Mouse (Mus musculus) stomach, embryonic 15.5 days (tissue): ENCODE measurements at regions not wholly inside any gene's neighbourhood (a gene's known extent, or its start where the extent isn't known, plus 50 kb on each side); places are given as distances from the start of the nearest gene placed in this dataset.

ENCODE experiments used
- ATAC-seq: fragments of 200-750 bp; cut with Nextera tagmentation; 2 replicates; pipeline ENCODE4 v1.8.0; 2017; ENCODE audit warnings: low read depth, moderate number of reproducible peaks, moderate TSS enrichment; ENCODE audit not compliant: insufficient read depth, low FRiP score
- H3K27ac ChIP-seq: fragments of 300-500 bp; sonication (generic); 2 replicates; pipeline ENCODE4 v1.5.1; 2015; ENCODE audit warnings: mild to moderate bottlenecking, inconsistent platforms
- H3K27me3 ChIP-seq: fragments of 300-500 bp; sonication (generic); replicated peaks from 2 replicates; pipeline ENCODE4 v1.6.1; 2015; ENCODE audit warnings: inconsistent platforms
- H3K36me3 ChIP-seq: fragments of 300-500 bp; sonication (generic); 2 replicates; pipeline ENCODE4 v1.6.1; 2015; ENCODE audit warnings: inconsistent platforms
- H3K4me1 ChIP-seq: fragments of 300-500 bp; sonication (generic); 2 replicates; pipeline ENCODE4 v1.6.1; 2015; ENCODE audit warnings: inconsistent platforms
- H3K4me2 ChIP-seq: fragments of 300-500 bp; sonication (generic); 2 replicates; pipeline ENCODE4 v1.6.1; 2015; ENCODE audit warnings: mild to moderate bottlenecking, inconsistent platforms
- H3K4me3 ChIP-seq: fragments of 300-500 bp; sonication (generic); replicated peaks from 2 replicates; pipeline ENCODE4 v1.5.1; 2015; ENCODE audit warnings: inconsistent platforms
- H3K9ac ChIP-seq: fragments of 300-500 bp; sonication (generic); 2 replicates; pipeline ENCODE4 v1.6.1; 2015; ENCODE audit warnings: inconsistent platforms
- H3K9me3 ChIP-seq: fragments of 300-500 bp; sonication (generic); 2 replicates; pipeline ENCODE4 v1.6.1; 2016; ENCODE audit warnings: inconsistent platforms
- WGBS: fragments of 180-500 bp; shearing (Covaris S2); methylation state at CpG from one replicate; pipeline ENCODE4 v1.1.7; 2015; 5-methylcytosine and 5-hydroxymethylcytosine counted together

DNA sequence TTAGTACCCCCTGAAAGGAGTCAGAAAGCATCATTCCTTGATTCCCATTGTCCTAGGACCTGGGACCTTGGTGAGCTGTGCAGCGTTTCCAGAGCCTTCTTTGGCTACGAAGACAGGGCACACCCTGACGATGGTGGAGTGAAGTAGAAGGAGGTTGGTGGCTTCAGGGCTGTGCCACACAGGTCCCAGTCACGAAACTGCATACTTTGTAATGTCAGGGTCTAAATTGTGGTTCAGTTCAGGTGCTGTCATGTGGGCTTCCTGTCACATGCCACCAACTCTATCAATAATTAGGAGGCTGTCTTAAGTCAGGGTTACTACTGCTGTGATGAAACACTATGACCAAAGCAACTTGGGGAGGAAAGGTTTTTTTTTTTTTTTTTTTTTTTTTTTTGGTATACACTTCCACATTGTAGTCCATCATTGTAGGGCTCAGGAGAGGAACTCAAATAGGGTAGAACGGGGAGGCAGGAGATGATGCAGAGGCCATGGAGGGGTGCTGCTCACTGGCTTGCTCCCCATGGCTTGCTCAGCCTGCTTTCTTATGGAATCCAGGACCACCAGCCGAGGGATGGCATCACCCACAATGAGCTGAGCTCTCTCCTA lies 98.0 kb upstream of the Rap1b start:
- H3K27me3 ChIP-seq, result no peaks in the 10 kb centered on the region
- no peak overlapping the region for H3K4me2 ChIP-seq
- no peaks in the 10 kb centered on the region for H3K36me3 ChIP-seq
- ATAC-seq, result no peak
- no peak overlapping the region for H3K9ac ChIP-seq
- WGBS, result 87% methylated on average over 6 of the region's 6 CpGs
- H3K9me3 ChIP-seq, result no peaks in the 10 kb centered on the region
- no peak overlapping the region for H3K27ac ChIP-seq
- no peaks in the 10 kb centered on the region for H3K4me1 ChIP-seq
- no peak overlapping the region for H3K4me3 ChIP-seq

- no peak overlapping the region for H3K4me3 ChIP-seq
- WGBS, result 35% methylated on average over 13 of the region's 13 CpGs
- no peaks in the 10 kb centered on the region for H3K36me3 ChIP-seq
- no peaks in the 10 kb centered on the region for H3K9me3 ChIP-seq
- no peaks in the 10 kb centered on the region for H3K4me1 ChIP-seq
- no peak overlapping the region for H3K27ac ChIP-seq
- H3K27me3 ChIP-seq, result no peaks in the 10 kb centered on the region
- no peak overlapping the region for H3K9ac ChIP-seq
- no peak for ATAC-seq
- peak overlapping the region; percentile 20; the same call in 1 of the 2 replicates for H3K4me2 ChIP-seq
Measured at GRCm38 (mm10) chr10:117947191-117947590, 101.4 kb upstream of the Rap1b start.

- ATAC-seq, result no peak
- Histone ChIP-seq H3K4me1 (no peaks in the 10 kb centered on the region), H3K27me3 (no peaks in the 10 kb centered on the region), H3K27ac (no peak overlapping the region), H3K9me3 (no peaks in the 10 kb centered on the region), H3K4me2 (no peak overlapping the region), H3K36me3 (no peaks in the 10 kb centered on the region), H3K9ac (no peak overlapping the region), H3K4me3 (no peak overlapping the region)
- 80% methylated on average over 7 of the region's 7 CpGs for WGBS
Measured at GRCm38 (mm10) chr10:117947911-117948310, 102.1 kb upstream of the Rap1b start.

DNA sequence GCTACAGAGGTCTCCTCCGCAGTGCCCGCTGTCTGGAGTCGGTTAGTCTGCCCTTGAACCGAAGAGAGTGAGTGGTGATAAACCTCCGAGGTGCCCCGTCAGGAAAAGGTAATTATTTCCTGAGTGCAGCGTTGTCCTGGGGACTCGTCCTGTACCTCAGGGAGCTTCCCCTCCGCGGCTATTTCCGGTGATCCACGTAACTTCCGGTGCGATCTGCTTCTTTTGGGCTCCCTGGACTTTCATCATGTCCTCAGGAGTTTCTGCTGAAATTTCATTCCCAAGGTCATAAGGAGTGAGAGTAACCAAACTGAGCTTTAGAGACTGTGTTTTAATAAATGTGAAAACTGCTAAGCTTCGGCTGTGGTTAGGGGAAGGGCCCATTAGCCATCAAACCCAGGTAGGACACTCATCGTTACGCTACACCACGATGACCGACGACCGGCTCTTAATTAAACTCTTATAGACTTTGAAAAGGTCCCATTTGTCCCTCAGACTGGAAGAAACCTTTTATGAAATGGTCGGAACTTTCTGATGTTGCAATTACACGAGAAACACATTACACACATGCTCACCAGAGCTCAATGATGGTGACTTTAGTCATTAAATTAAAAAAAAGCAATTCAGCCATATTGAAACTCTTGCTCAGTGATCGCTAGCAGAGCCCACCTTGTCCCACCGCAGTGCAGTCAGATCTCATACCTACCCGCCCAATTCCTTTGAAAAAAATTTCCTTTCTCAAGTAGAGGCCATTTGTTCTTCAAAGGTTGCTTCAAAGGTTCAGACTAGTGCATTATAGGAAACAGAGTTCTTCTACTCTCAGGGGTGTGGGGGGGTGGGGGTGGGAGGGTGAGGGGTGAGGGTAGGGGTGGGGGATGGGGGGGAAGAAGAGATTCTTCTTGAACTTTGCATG lies 106.5 kb upstream of the Rap1b start:
- no peak overlapping the region for H3K4me2 ChIP-seq
- no peaks in the 10 kb centered on the region for H3K9me3 ChIP-seq
- H3K36me3 ChIP-seq, result no peaks in the 10 kb centered on the region
- H3K27ac ChIP-seq, result no peak overlapping the region
- H3K4me1 ChIP-seq, result no peaks in the 10 kb centered on the region
- WGBS, result 74% methylated on average over 26 of the region's 26 CpGs
- H3K4me3 ChIP-seq, result no peak overlapping the region
- no peak overlapping the region for H3K9ac ChIP-seq
- H3K27me3 ChIP-seq, result no peaks in the 10 kb centered on the region
- ATAC-seq, result no peak

DNA sequence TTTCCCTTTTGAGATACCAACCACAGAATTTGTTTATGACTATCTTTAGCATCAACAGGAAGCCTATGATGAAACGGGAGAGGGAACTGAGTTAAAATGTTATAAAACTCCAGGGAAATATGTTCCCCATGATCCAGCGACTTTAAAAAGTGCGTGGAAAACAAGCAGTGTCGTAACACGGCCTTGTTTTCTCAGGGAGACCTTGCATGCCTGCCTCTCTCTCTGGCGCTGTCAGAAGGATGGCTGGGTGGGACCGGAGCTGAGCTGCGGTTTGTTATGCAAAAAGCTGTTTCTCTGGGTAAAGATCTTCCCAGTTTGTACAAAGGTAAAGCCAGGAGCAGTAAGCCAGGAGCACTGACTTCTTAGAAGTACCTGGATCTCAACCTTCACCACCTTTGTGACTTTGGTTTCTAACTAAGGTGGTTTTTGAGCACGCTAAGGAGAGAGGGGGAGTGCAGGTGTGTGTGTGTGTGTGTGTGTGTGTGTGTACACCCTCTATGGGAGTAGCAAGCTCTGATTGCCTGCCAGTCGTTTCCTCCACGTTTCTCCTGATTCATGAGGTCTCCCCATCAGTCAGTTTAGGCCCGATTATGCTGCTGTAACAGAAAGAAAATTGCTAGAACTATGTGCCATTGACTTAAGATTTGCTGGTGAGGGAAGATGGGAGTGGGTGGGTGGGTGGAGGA lies 107.3 kb upstream of the Rap1b start:
- Histone ChIP-seq H3K36me3 (no peaks in the 10 kb centered on the region), H3K9me3 (no peaks in the 10 kb centered on the region), H3K27me3 (no peaks in the 10 kb centered on the region), H3K9ac (no peak overlapping the region), H3K27ac (no peak overlapping the region), H3K4me2 (no peak overlapping the region), H3K4me3 (no peak overlapping the region), H3K4me1 (no peaks in the 10 kb centered on the region)
- 27% methylated on average over 12 of the region's 12 CpGs for WGBS
- no peak for ATAC-seq

- no peaks in the 10 kb centered on the region for H3K36me3 ChIP-seq
- no peak overlapping the region for H3K4me2 ChIP-seq
- no peaks in the 10 kb centered on the region for H3K27me3 ChIP-seq
- H3K9ac ChIP-seq, result no peak overlapping the region
- no peaks in the 10 kb centered on the region for H3K9me3 ChIP-seq
- H3K4me1 ChIP-seq, result no peaks in the 10 kb centered on the region
- no peak overlapping the region for H3K27ac ChIP-seq
- ATAC-seq, result no peak
- no peak overlapping the region for H3K4me3 ChIP-seq
- WGBS, result 67% methylated on average over 17 of the region's 17 CpGs
Measured at GRCm38 (mm10) chr10:117956174-117956950, 110.5 kb upstream of the Rap1b start.

DNA sequence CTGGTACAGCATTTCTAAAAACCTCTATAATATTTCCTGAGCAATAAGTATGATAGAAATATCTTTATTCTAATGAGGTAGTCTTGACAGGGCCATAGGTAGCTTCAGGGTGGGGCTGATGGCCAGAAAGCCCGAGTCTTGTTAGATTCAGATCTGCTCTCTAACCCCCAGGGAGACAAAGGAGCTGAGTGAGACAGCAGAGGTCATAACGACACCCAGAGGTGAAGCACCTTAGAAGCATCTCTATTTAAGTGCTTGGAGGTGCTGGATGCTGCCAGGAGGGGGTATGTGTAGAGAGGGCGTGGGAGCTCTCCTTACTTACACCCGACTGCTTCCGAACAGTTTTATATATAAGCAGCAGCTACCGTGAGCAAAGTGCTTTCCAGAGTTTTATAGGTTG lies 128.9 kb upstream of the Rap1b start:
- Histone ChIP-seq H3K36me3 (no peaks in the 10 kb centered on the region), H3K9me3 (no peaks in the 10 kb centered on the region), H3K4me2 (no peak overlapping the region), H3K9ac (no peak overlapping the region), H3K4me1 (no peaks in the 10 kb centered on the region), H3K4me3 (no peak overlapping the region), H3K27ac (no peak overlapping the region), H3K27me3 (no peaks in the 10 kb centered on the region)
- no peak for ATAC-seq
- 74% methylated on average over 6 of the region's 6 CpGs for WGBS

- Histone ChIP-seq H3K4me2 (no peak overlapping the region), H3K9me3 (no peaks in the 10 kb centered on the region), H3K27me3 (no peaks in the 10 kb centered on the region), H3K4me1 (no peaks in the 10 kb centered on the region), H3K9ac (no peak overlapping the region), H3K4me3 (no peak overlapping the region), H3K36me3 (no peaks in the 10 kb centered on the region), H3K27ac (no peak overlapping the region)
- no peak for ATAC-seq
- WGBS, result 78% methylated on average over 1 of the region's 1 CpGs
Measured at GRCm38 (mm10) chr10:117975467-117975866, 129.6 kb upstream of the Rap1b start.

- no peaks in the 10 kb centered on the region for H3K36me3 ChIP-seq
- H3K9ac ChIP-seq, result no peak overlapping the region
- WGBS, result 87% methylated on average over 4 of the region's 4 CpGs
- no peak overlapping the region for H3K4me2 ChIP-seq
- H3K27ac ChIP-seq, result no peak overlapping the region
- no peak for ATAC-seq
- H3K4me1 ChIP-seq, result no peaks in the 10 kb centered on the region
- no peaks in the 10 kb centered on the region for H3K27me3 ChIP-seq
- no peaks in the 10 kb centered on the region for H3K9me3 ChIP-seq
- H3K4me3 ChIP-seq, result no peak overlapping the region
Measured at GRCm38 (mm10) chr10:117979091-117979490, 133.3 kb upstream of the Rap1b start.

DNA sequence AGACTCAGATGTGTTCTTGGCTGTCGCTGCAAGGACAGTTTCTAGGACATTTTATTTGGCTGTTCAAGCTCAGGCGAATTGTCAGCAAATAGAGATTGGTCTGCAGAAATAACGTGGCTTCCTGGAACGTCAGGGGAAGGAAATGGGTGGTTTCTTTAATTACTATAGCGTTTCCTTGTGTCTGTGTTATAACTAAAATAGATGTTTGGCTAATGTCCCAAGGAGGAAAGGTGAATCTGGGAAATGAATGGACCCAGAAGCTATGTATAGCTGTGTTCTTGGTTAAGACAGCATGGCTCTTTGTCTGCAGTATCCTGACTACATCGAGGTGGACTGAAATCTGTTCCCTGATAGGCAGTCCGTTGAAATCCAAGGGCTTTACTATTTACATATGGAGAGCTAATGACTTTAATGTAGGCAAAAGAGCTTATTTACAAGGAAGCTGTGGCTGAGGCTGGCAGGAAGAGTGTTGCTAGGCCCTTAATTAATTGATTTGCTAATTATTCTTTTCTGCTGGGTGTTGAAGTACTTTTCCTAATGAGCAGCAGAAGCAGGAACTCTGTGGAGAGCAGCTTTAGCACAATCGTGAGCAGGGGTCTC lies 136.9 kb upstream of the Rap1b start:
- H3K4me3 ChIP-seq, result no peak overlapping the region
- no peak for ATAC-seq
- no peak overlapping the region for H3K4me2 ChIP-seq
- 24% methylated on average over 8 of the region's 8 CpGs for WGBS
- H3K9ac ChIP-seq, result no peak overlapping the region
- no peak overlapping the region for H3K27ac ChIP-seq
- H3K27me3 ChIP-seq, result no peaks in the 10 kb centered on the region
- no peaks in the 10 kb centered on the region for H3K4me1 ChIP-seq
- H3K36me3 ChIP-seq, result no peaks in the 10 kb centered on the region
- H3K9me3 ChIP-seq, result no peaks in the 10 kb centered on the region

DNA sequence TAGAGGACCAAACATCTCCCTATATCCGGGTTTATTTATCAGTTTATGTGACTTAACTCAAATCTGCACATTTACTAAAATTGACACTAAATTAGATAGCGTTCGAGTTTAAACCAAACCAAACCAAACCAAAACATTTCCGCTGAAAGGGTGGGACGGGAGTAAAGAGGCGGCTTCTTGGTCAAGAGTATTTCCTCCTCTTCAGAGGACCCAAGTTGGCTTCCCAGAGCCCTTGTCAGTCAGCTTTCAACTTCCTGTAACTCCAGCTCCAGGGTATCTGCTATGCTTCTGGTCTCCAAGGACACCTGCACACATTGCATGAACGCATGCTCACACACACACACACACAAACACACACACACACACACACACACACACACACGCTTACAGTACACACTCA lies 137.4 kb upstream of the Rap1b start:
- 0 out of 2 replicates have a peak overlapping the region, but pooled peaks have one; percentile 7 for H3K27ac ChIP-seq
- ATAC-seq, result no peak
- H3K4me1 ChIP-seq, result no peaks in the 10 kb centered on the region
- no peak overlapping the region for H3K9ac ChIP-seq
- no peaks in the 10 kb centered on the region for H3K36me3 ChIP-seq
- H3K4me3 ChIP-seq, result no peak overlapping the region
- no peaks in the 10 kb centered on the region for H3K9me3 ChIP-seq
- no peaks in the 10 kb centered on the region for H3K27me3 ChIP-seq
- WGBS, result 60% methylated on average over 8 of the region's 8 CpGs
- no peak overlapping the region for H3K4me2 ChIP-seq
